Mouse (Mus musculus): ENCODE results near the gene Klk1b24. TPM values are rescaled to one million over a fixed set of nuclear protein-coding genes. Genes with fewer than 3 reads are reported as not detected.
"Not testable (repeated sequence)": the region's sequence is repeated elsewhere in the genome, so short reads cannot be mapped to it uniquely, and the experiment has no call there.

Klk1b24 gene
- polyA plus RNA-seq (2015; fragmentation: Nextera tagmentation; extraction: Ambion mirVana), result not detected in 2 replicates

DNA sequence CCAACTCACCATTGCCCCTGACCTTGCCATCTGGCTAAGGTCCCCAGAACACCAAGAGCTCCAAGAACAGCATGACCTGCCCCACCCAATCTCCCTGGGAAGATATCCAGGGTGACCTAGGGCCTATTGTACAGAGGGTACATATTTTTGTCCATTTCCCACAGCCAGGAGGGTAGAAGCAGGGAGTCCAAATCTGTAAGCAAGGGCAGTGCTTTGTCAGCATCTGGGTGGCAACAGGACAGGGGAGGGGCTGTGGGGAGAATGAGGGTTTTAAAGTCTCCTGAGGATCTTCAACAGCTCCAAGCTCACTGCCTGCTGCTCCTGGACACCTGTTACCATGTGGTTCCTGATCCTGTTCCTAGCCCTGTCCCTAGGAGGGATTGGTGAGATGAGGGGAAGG, at the start of gene Klk1b24:
Gene Klk1b24 (plus strand): TSS at position 301 of the 400 bp plus-strand sequence.
- not testable (repeated sequence) for ATAC-seq (replicated peaks); H3K9me3 ChIP-seq; H3K4me3 ChIP-seq; H3K9ac ChIP-seq; H3K4me1 ChIP-seq; H3K27me3 ChIP-seq (replicated peaks); H3K36me3 ChIP-seq (replicated peaks); H3K4me2 ChIP-seq; H3K27ac ChIP-seq

DNA sequence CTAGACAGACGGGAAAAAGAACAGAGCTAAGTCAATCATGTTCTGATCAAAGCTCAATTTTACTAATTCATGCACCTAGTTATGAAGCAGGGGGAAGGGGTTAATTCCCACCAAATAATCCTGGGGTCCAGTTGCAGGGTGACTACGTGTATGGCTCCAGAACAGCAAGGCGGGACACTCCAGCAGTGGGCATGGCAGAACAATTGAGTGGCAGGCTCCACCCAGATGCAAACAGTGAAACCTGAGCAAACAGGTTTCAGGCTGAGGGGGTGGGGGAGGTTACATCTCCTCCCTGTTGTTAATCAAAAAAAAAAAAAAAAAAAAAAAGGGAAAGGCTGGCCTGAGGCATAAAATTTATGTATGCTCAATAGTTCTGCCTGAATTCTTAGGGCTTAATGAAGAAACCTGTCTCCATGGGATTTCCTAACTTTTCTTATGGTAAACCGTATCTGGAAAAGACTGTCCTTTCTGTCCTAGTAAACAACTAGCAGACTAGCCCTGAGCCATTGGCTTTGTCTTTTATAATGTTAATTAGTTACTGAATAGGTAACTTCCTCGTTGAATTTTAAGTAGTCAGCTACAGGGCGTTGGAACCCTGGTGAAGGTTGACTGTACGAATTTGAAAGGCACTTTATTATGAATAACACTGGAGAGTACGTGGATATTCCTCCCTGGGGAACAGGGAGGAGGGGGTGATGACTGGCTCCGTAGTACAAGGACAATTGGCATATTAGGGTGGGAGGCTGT, 8.6 kb upstream of the Klk1b24 start:
- 51% methylated on average over 9 of the region's 9 CpGs for WGBS
- no peaks in the 10 kb centered on the region for H3K36me3 ChIP-seq (replicated peaks)
- no peak overlapping the region for H3K4me2 ChIP-seq
- no peak overlapping the region for H3K4me3 ChIP-seq
- H3K9me3 ChIP-seq, result no peaks in the 10 kb centered on the region
- H3K9ac ChIP-seq, result no peak overlapping the region
- no peaks in the 10 kb centered on the region for H3K4me1 ChIP-seq
- ATAC-seq (replicated peaks), result no peak
- no peaks in the 10 kb centered on the region for H3K27me3 ChIP-seq (replicated peaks)
- H3K27ac ChIP-seq, result no peak overlapping the region

DNA sequence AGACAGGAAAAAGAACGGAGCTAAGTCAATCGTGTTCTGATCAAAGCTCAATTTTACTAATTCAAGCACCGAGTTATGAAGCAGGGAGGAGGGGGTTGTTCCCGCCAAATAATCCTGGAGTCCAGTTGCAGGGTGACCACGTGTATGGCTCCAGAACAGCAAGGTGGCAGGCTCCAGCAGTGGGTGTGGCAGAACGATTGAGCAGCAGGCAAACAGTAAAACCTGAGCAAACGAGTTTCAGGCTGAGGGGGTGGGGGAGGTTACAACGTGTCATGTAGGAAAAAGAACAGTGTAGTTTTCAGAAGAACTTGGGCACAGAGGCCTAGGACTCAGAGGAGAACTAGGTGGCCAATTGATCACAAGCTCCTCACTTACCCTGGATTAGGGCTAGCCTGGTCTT, 1.5 kb upstream of the Klk1b24 start:
- not testable (repeated sequence) for H3K4me1 ChIP-seq; H3K4me2 ChIP-seq; H3K27ac ChIP-seq; ATAC-seq (replicated peaks); H3K9me3 ChIP-seq; H3K4me3 ChIP-seq; H3K9ac ChIP-seq; H3K36me3 ChIP-seq (replicated peaks); H3K27me3 ChIP-seq (replicated peaks)
- WGBS, result 76% methylated on average over 8 of the region's 8 CpGs

DNA sequence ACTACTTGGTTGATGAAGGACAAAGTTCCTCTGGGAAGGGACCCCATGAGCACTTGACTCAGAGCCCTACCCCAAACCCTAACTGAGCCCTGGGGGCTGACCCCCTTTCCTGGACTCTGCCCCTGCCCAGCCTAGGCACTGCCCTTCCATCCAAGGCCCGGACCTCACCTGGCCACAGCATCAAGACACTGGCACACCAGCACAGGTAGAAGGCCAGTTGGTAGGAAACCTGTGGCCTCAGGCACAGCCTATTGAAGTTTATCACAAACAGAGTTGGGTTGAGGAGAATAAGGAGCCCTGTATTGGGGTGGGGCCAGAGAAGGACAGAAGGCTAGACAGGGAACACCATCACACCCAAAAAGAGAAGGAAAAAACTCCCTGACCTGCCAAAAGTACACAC, 5.4 kb downstream of the Klk1b24 start:
- not testable (repeated sequence) for H3K27me3 ChIP-seq (replicated peaks); H3K27ac ChIP-seq; H3K4me2 ChIP-seq; H3K9ac ChIP-seq; H3K4me3 ChIP-seq; H3K4me1 ChIP-seq; ATAC-seq (replicated peaks); H3K36me3 ChIP-seq (replicated peaks); H3K9me3 ChIP-seq
- 93% methylated on average over 1 of the region's 1 CpGs for WGBS

DNA sequence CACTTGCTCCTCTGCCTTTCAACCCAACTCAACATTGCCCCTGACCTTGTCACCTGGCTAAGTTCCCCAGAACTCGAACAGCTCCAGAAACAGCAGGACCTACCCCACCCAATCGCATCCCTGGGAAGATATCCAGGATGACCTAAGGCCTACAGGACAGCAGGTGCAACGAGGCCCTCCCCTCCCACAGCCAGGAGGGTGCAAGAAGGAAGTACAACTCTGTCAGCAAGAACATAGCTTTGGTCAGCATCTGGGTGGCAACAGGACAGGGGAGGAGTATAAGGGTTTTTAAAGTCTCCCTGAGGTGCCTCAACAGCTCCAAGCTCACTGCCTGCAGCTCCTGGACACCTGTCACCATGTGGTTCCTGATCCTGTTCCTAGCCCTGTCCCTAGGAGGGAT, 9.9 kb downstream of the Klk1b24 start, which contains the start of gene Klk1b3:
Gene Klk1b3 (plus strand): TSS at position 301 of the 400 bp plus-strand sequence.
- no peaks in the 10 kb centered on the region for H3K36me3 ChIP-seq (replicated peaks)
- no peak for ATAC-seq (replicated peaks)
- no peak within 1 kb of the TSS for H3K27ac ChIP-seq
- H3K4me2 ChIP-seq, result no peak within 1 kb of the TSS
- H3K4me1 ChIP-seq, result no peaks in the 10 kb centered on the region
- H3K9ac ChIP-seq, result no peak within 1 kb of the TSS
- H3K9me3 ChIP-seq, result no peaks in the 10 kb centered on the region
- no peaks in the 10 kb centered on the region for H3K27me3 ChIP-seq (replicated peaks)
- H3K4me3 ChIP-seq, result no peak within 1 kb of the TSS
- WGBS, result 67% methylated on average over 3 of the region's 3 CpGs

DNA sequence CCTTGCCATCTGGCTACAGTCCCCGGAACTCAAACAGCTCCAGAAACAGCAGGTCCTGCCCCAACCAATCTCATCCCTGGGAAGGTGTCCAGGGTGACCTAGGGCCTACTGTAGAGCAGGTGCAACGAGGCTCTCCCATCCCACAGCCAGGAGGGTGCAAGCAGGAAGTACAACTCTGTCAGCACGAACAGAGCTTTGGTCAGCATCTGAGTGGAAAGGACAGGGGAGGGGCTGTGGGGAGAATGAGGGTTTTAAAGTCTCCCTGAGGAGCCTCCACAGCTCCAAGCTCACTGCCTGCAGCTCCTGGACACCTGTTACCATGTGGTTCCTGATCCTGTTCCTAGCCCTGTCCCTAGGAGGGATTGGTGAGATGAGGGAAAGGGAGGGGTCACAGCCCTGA, 19.1 kb downstream of the Klk1b24 start, which contains the start of gene Klk1b4:
Gene Klk1b4 (plus strand): TSS at position 301 of the 400 bp plus-strand sequence.
- not testable (repeated sequence) for H3K27me3 ChIP-seq (replicated peaks); ATAC-seq (replicated peaks); H3K27ac ChIP-seq; H3K4me1 ChIP-seq; H3K4me3 ChIP-seq; H3K36me3 ChIP-seq (replicated peaks); H3K9me3 ChIP-seq; H3K4me2 ChIP-seq; H3K9ac ChIP-seq
- WGBS, result 57% methylated on average over 3 of the region's 3 CpGs

DNA sequence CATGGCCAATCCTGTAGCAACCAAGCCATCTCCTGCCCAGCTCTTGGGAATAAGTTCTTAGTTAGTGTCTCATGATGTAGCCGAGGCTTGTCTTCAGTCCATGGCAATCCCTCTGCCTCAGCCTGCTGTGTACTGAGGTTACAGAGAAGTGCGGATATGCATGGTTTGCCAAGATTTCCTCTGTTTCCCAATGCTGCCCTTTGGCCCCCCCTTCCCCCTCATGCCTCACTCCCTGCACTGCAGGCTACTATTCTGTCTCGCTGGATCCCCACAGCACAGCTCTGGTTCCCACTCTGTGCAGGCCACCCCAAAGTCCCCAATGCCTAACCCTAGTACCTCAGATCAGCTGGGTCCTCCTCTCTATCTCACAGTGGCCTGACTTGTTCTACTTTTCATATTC, 20.3 kb downstream of the Klk1b24 start:
- ATAC-seq (replicated peaks), result no peak
- WGBS, result 87% methylated on average over 3 of the region's 3 CpGs

DNA sequence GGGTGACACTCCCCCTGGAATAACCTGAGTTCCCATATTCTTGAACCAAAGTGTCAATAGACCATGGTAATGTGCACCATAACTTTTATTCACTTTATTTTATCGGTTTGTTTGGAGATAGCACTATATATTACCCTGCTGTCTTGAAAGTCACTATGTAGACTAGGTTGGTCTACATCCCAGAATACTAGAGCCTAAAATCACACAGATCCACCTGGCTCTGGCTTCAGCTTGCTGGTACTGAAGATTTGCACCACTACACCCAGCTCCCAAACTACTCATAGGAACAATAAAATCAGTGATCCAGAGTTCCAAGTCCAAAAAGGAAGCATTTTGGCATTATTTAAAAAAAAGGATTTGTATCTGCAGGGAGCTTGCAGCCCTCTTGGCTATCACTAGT, 27.6 kb downstream of the Klk1b24 start, which contains the start of gene Klk1b5:
Gene Klk1b5 (plus strand): TSS at position 301 of the 400 bp plus-strand sequence.
- no peak for ATAC-seq (replicated peaks)
- 98% methylated on average over 1 of the region's 1 CpGs for WGBS

More for the DNA sequence above, 20.3 kb downstream of the Klk1b24 start:
- Histone ChIP-seq H3K4me1 (no peaks in the 10 kb centered on the region), H3K9ac (no peak overlapping the region), H3K27me3 (replicated peaks) (no peaks in the 10 kb centered on the region), H3K36me3 (replicated peaks) (no peaks in the 10 kb centered on the region), H3K4me2 (no peak overlapping the region), H3K4me3 (no peak overlapping the region), H3K9me3 (no peaks in the 10 kb centered on the region), H3K27ac (no peak overlapping the region)

DNA sequence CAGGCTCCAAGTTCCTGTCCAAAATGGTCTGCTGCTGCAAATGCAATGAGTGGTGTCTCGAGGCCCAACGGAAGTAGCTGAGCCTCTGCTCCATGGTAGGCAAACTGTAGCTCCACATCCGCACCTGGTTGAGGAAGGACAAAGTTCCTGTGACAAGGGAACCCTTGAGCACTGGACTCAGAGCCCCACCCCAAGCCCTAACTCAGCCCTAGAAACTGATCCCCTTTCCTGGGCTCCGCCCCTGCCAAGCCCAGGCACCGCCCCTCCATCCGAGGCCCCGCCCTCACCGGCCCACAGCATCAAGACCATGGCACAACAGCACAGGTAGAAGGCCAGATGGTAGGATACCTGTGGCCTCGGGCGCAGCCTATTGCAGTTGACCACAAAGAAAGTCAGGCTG, 33.6 kb downstream of the Klk1b24 start:
- H3K27ac ChIP-seq; H3K4me2 ChIP-seq; H3K27me3 ChIP-seq (replicated peaks); H3K4me3 ChIP-seq; ATAC-seq (replicated peaks); H3K9me3 ChIP-seq; H3K36me3 ChIP-seq (replicated peaks); H3K9ac ChIP-seq; H3K4me1 ChIP-seq: not testable (repeated sequence)
- 86% methylated on average over 10 of the region's 10 CpGs for WGBS

More for the DNA sequence above, 27.6 kb downstream of the Klk1b24 start, which contains the start of gene Klk1b5:
- H3K9ac ChIP-seq, result no peak within 1 kb of the TSS
- H3K4me1 ChIP-seq, result no peaks in the 10 kb centered on the region
- H3K9me3 ChIP-seq, result no peaks in the 10 kb centered on the region
- no peaks in the 10 kb centered on the region for H3K36me3 ChIP-seq (replicated peaks)
- H3K27ac ChIP-seq, result no peak within 1 kb of the TSS
- no peaks in the 10 kb centered on the region for H3K27me3 ChIP-seq (replicated peaks)
- H3K4me2 ChIP-seq, result no peak within 1 kb of the TSS
- H3K4me3 ChIP-seq, result no peak within 1 kb of the TSS

DNA sequence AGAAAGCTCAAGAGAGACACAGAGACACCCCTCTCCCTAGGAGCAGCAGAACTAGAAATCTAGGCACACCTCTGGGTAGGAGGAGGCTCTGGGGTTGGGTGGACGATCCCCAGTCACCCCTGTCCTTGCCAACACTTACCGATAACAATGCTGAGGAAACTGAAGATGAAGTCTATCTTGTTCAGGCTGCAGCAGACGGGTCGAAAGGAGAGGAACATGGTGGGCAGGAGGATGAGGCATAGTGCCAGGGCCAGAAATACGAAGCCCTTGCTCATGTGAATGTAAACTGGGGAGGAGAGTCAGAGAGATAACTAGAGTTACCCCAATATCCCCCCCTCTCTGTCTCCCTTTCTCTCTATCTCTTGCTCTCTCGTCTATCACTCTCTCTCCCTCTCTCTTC, 34.3 kb downstream of the Klk1b24 start:
- H3K9me3 ChIP-seq, result not testable (repeated sequence)

DNA sequence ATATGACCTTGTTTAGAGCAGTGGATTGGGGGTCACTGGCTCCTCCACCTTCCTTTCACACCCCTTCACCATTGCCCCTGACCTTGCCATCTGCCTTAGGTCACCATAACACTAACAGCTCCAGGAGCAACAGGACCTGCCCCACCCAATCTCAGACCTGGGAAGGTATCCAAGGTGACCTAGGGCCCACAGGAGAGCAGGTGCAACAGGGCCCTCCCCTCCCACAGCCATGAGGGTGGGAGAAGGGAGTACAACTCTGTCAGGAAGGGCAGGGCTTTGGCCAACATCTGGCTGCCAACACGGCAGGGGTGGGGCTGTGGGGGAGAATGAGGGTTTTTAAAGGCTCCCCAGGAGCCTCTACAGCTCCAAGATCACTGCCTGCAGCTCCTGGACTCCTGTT, 37.0 kb downstream of the Klk1b24 start, which contains the start of gene Klk1:
Gene Klk1 (plus strand): TSS at position 285 of the 400 bp plus-strand sequence.
- Histone ChIP-seq H3K4me1 (no peaks in the 10 kb centered on the region), H3K9ac (no peak within 1 kb of the TSS), H3K36me3 (replicated peaks) (no peaks in the 10 kb centered on the region), H3K4me2 (no peak within 1 kb of the TSS), H3K9me3 (no peaks in the 10 kb centered on the region), H3K27me3 (replicated peaks) (no peaks in the 10 kb centered on the region), H3K4me3 (no peak within 1 kb of the TSS), H3K27ac (no peak within 1 kb of the TSS)
- ATAC-seq (replicated peaks), result no peak
- 64% methylated on average over 1 of the region's 1 CpGs for WGBS

More for the DNA sequence above, 34.3 kb downstream of the Klk1b24 start:
- H3K27me3 ChIP-seq (replicated peaks); H3K4me2 ChIP-seq; H3K36me3 ChIP-seq (replicated peaks); H3K27ac ChIP-seq; ATAC-seq (replicated peaks); H3K9ac ChIP-seq; H3K4me1 ChIP-seq; H3K4me3 ChIP-seq: not testable (repeated sequence)
- 78% methylated on average over 6 of the region's 6 CpGs for WGBS

DNA sequence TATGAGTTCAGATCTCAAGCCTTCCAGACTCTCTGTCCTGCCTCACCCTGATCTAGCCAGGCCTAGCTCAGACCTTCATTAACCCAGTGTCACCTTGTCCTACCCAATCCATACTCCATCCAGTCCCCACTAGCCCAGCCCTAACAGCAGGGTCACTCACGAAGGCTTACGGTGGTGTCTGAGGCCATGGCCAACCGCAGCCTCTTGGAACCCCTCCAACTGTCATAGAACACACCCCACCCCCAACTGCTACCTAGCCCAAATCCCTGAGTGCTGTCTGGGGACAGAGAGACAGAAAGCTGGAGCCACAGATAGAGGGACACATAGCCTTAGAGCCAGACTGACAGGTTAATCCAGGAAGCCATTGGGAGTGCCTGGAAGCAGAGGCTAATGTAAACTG, 47.9 kb downstream of the Klk1b24 start, which contains the start of gene Gm36864:
Gene Gm36864 (plus strand): TSS at position 269 of the 400 bp plus-strand sequence.
- WGBS, result 66% methylated on average over 3 of the region's 3 CpGs

DNA sequence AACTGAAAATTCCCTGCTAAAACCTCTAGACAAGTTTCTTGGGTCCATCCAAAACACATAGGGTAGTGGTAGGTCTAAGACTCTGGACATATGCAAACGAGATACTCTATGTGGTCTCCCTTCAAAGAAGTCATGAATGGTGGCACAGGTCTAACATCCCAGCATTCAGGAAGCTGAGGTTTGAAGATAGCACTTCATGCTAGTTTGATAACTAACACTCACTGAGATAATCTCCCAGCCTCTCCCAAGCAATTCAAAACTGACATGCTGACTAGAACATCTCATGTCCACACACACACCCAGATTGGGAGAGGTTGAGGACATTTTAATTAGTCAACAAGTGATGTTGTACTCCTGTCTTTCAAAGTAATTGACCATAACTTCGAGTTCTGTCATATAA, 51.9 kb downstream of the Klk1b24 start:
- ATAC-seq (replicated peaks), result no peak
- Histone ChIP-seq H3K27ac (no peak overlapping the region), H3K36me3 (replicated peaks) (no peaks in the 10 kb centered on the region), H3K9me3 (no peaks in the 10 kb centered on the region), H3K27me3 (replicated peaks) (no peaks in the 10 kb centered on the region), H3K4me2 (no peak overlapping the region), H3K4me1 (no peaks in the 10 kb centered on the region), H3K4me3 (no peak overlapping the region), H3K9ac (no peak overlapping the region)
- 62% methylated on average over 2 of the region's 2 CpGs for WGBS

More for the DNA sequence above, 47.9 kb downstream of the Klk1b24 start, which contains the start of gene Gm36864:
- no peak for ATAC-seq (replicated peaks)
- Histone ChIP-seq H3K4me3 (no peak within 1 kb of the TSS), H3K27me3 (replicated peaks) (no peaks in the 10 kb centered on the region), H3K9me3 (no peaks in the 10 kb centered on the region), H3K4me2 (no peak within 1 kb of the TSS), H3K27ac (no peak within 1 kb of the TSS), H3K36me3 (replicated peaks) (no peaks in the 10 kb centered on the region), H3K9ac (no peak within 1 kb of the TSS), H3K4me1 (no peaks in the 10 kb centered on the region)
